Mouse (Mus musculus) adrenal gland, adult (tissue): ENCODE data around the gene Dnah8.

ENCODE experiments used
- DNase-seq, 2 experiments: peaks; one replicate each; pipeline ENCODE4 v3.0.0; 2022 to 2023; ENCODE audit warnings: low spot score in 1 of 2; ENCODE audit not compliant: inconsistent age in 2 of 2

The Dnah8 gene

DNA sequence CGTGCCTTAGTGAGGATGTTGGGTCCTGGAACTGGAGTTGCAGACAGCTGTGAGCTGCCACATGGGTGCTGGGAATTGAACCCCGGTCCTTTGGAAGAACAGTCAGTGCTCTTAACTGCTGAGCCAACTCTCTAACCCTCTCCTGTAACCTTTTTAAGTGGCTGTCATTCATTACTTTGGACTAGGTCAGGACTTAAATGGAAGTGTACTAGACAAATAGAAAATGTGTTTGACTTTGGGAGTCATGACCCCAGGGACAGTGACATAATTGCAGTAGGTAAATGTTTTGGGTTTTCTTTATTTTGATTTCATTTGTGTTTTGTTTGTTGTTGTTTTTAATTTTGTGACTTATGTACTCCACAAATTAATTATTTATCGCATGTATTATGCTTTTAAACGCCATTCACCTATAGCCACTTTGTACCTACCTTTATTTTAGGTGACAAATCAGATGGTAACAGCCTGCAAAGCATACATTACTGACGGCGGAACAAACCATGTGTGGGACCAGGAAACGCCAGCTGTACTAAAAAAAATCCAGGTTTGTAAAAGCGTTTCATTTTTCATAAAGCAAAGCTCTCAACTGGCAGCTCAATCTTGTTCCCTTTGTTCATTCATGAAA, 33.5 kb downstream of the Dnah8 start:
- no peak for DNase-seq

DNA sequence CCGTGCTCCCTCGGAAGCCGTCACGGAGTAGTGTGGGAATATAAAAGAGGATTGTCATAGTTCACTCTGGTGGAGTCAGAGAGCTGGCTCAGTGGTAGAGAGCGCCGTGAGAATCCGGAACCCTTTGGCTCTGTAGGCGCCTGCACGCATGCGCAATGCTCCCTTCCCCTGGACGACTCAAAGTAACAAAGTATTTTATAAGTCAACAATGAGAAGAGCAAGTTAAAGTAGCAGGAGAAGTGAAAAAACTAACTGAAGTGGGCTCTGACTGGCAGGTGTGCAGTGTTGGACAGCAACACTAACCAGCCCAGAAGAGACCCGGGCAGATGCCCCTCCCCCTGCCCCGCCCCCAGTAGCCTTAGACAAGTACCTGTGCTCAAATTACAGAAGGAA, 34.0 kb downstream of the Dnah8 start:
- peak; percentile 70 to 90 for DNase-seq

GRCm38 (mm10) chr17:30662131-30662530, 38.0 kb downstream of the Dnah8 start:
- no peak for DNase-seq

DNA sequence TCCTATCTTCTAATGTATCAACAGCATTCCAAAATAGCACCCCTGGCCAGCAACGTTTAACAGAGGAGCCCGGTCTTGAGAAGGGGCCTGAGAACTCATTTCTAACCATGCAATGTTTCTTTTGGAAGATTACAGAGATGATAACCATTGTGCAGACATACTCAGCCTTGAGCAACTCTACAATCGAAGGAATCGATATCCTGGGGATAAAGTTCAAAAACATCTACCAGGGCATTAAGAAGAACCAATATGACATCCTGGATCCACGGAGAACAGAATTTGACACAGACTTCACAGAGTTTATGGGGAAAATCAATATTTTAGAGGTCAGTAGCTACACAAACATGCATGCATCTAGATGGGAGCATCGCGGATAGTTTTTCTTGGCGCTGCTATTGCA, 39.0 kb downstream of the Dnah8 start:
- DNase-seq: no peak

DNA sequence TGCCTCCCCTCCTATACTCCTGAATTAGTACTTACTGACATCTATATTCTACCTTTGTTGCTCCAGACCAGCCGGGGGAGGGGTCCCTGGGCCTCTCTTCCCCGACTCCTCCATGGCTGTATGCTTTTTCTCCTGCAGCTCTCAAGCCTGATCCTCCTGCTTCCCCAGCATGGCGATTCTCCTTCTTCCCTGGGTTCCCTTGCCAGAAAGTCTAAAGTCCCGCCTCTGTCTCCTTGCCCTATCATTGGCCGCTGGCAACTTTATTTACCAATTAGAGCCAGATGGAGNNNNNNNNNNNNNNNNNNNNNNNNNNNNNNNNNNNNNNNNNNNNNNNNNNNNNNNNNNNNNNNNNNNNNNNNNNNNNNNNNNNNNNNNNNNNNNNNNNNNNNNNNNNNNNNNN, 40.7 kb downstream of the Dnah8 start:
- no peak for DNase-seq

DNA sequence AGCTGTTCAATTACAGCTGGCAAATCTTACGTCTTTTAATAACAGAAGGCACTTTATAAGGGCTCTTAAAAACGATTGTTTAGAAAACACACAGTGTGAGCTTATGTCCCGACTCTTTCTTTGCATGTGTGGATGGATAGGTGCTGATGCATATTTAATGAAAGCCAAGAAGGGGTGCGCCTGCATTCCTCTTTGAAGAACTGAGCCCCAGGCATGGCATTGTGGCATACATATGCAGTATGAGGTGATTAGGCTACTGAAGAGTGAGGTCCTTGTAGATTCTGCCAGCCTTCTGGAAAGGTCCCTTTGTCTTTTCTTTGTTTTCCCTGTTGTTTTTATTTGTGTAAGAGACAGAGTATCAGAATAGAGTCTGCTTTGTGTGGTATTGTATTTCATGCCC, 48.4 kb downstream of the Dnah8 start:
- no peak for DNase-seq

GRCm38 (mm10) chr17:30673023-30673422, 48.9 kb downstream of the Dnah8 start:
- DNase-seq: no peak

- DNase-seq: no peak
Observed at GRCm38 (mm10) chr17:30675021-30675740, 51.0 kb downstream of the Dnah8 start.

DNA sequence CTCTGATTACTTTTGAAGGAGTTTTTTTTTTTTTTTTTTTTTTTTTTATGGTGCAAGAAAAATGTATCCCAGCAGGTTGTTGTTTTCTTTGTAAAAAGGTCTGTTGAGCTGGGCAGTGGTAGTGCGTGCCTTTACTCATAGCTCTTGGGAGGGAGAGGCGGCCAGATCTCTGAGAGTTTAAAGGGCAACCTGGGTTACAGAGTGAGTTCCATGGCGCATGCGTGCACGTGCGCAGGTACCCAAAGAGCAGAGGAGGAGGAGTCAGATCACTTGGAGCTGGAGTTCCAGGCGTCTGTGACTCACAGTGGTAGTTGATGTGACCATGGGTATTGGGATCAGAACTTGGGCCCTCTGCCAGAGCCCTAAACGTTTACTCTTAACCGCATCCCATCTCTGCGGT, 54.4 kb downstream of the Dnah8 start:
- DNase-seq: no peak

- DNase-seq: no peak
Observed at GRCm38 (mm10) chr17:30679612-30680011, 55.5 kb downstream of the Dnah8 start.

DNA sequence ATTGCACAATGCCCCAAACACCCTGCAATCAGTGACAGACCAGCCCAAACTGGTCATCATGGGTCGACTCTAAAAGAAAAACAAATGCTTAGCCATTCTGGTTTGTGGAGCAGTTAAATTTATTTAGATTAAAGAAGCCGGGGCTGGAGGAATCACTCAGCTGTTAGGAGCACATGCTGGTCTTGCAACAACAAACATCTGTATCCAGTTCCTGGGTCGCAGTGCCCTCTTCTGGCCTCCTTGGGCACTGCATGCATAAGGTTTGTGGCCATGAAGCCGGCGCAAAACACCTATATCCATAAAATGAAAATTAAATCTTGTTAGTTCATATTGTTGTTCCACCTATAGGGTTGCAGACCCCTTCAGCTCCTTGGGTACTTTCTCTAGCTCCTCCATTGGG, 57.5 kb downstream of the Dnah8 start:
- DNase-seq: peak; percentile 45 to 86

GRCm38 (mm10) chr17:30690181-30690580, 66.0 kb downstream of the Dnah8 start:
- no peak for DNase-seq

- no peak for DNase-seq
Observed at GRCm38 (mm10) chr17:30691481-30691880, 67.3 kb downstream of the Dnah8 start.

GRCm38 (mm10) chr17:30694281-30694680, 70.1 kb downstream of the Dnah8 start:
- DNase-seq: no peak

GRCm38 (mm10) chr17:30714732-30715131, 90.6 kb downstream of the Dnah8 start:
- no peak for DNase-seq

- DNase-seq: no peak
Observed at GRCm38 (mm10) chr17:30718197-30718596, 94.0 kb downstream of the Dnah8 start.

GRCm38 (mm10) chr17:30719031-30719430, 94.9 kb downstream of the Dnah8 start:
- no peak for DNase-seq

- no peak for DNase-seq
Observed at GRCm38 (mm10) chr17:30727788-30728187, 103.6 kb downstream of the Dnah8 start.

DNA sequence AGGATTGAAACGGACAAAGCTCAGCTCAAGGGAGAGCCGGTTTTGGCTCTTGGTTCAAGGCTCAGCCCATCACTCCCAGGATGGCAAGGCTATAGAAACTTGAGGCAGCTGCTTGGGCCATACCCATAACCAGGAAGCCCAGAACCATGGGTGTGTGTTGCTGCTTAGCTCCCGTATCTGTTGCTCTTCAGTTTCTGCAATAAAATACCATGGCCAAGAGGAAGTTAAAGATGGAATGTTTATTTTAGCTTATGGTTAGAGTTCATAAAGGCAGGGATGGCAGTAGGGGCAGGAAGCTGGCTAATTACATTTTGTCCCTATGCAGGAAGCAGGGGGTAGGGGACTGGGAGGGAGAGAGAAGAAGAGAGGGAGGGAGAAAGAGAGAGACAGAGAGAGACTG, 108.6 kb downstream of the Dnah8 start:
- DNase-seq: no peak

DNA sequence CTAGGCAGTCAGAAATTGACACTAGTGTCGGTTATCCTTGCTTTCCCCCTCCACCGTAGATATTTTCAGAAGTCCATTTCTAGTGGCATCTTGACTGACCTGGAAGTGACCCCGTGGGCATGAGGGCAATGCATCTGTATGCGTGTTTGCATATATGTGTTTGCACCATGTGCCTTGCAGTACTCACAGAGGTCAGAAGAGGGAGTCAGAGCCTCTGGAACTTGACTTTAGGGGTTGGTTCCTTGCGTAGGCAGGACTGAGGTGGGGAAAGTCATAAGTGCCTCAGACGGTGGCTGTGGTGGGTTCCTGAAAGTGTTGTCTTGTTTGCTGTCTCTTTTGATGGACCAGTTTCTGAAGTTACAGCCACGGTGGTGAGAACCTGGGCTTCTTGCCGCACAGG, 110.6 kb downstream of the Dnah8 start:
- DNase-seq: no peak

- DNase-seq: no peak
Observed at GRCm38 (mm10) chr17:30735454-30735853, 111.3 kb downstream of the Dnah8 start.

- DNase-seq: peak; percentile 41 to 81
Observed at GRCm38 (mm10) chr17:30737797-30738196, 113.6 kb downstream of the Dnah8 start.

DNA sequence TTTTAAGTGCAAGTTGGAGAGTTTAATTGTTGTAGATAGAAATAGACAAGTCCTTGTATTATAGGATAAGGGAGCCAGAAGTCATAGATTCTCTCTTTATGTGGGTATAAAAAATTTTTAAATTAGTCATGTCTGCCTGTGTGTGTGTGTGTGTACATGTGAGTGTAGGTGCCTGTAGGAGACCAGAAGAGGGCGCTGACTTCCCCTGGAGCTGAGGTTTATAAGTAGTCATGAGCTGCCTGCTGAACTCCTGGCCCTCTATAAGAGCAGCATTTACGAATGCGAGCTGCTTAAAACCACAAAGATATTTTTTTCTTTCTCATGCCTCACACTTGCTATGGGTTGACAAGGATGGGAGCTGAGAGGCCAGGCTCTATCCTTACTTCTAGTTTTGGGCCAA, 115.6 kb downstream of the Dnah8 start:
- no peak for DNase-seq
